Comparison of ENCODE assay signal across 9 mouse cellular contexts in the genomic region with DNA sequence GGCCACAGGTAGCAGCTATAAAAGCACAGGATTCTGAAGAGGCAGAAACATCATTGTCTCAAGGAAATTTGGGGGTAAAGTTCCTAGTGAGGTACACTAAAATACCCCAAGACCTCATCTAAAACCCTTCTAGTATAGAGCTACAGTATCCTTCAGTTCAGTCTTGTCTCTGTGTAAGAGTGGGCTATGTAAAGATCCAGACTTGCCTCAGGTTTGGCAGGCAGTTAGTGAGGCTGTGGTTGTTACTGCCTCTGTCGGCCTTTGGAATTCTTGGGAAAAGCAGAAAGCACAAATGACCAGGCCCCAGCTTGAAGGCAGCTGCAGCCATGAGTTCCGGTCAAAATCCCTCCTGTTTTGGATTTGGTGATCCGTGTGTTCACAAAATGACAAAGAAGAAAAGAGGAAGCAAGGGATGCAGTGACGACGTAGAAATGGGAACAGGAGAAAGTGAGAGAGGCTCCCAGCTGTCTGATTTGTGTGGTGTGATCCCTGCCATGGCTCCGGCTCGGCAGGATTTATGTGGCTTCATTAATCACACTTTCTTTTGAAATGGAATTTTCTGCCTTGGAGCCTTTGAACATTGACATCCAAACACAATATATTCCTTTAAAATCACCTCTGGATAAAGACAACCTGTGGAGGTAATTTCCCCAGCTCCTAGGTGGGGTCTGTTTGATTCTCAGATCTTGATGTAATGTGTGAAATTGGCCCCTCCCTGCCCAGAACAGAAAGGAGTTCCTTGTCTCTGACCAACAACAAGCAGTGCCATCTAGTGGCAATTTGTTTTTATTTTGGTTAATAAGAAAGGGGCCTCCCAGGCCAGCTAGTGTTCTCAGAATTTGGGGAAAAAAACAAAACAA.
DNase-seq lines count a peak whose midpoint lies in the region; ATAC-seq and TF ChIP-seq lines count a peak whose summit lies in the region.
"Had no signal": no experiment of that assay in that cellular context is flagged by ENCODE, and none has a peak within 500 bp of the region (broad histone marks: within the 10 kb centered on the region; RNA-seq: fewer than 3 reads in every experiment).

No protein-coding gene starts in this region.

- peak; percentile 18 to 31 for DNase-seq in left cerebral cortex, adult 18-20 months (ENCODE audit: low spot score in 2 of 2)
- no peak for DNase-seq in left cerebral cortex, adult 11 months (ENCODE audit: low spot score)
- DNase-seq in cerebellum, adult 11 months: peak; percentile 53
- peak; percentile 55 for DNase-seq in kidney, adult 2 months
- DNase-seq in lung, postnatal 0 days (ENCODE audit: low spot score): peak; percentile 87
- peak; percentile 35 for DNase-seq in stomach, postnatal 0 days (ENCODE audit: low spot score)
- DNase-seq in spleen, adult 12 weeks (ENCODE audit: low spot score): no peak

- no peaks in the 10 kb centered on the region for H3K27me3 ChIP-seq in forebrain, embryonic 15.5 days
- H3K27me3 ChIP-seq in kidney, adult 2 months (replicated peaks; ENCODE audit: control insufficient read depth, insufficient read depth, low read length): no peaks in the 10 kb centered on the region
- no peaks in the 10 kb centered on the region for H3K27me3 ChIP-seq in lung, postnatal 0 days (replicated peaks; ENCODE audit: insufficient read depth, low read length)
- H3K27me3 ChIP-seq in stomach, postnatal 0 days (ENCODE audit: control insufficient read depth, insufficient read depth, low read length): no peaks in the 10 kb centered on the region

- no peak for TF ChIP-seq EP300 in lung, postnatal 0 days (IDR thresholded peaks at IDR 0.05)
- no peak for TF ChIP-seq EP300 in stomach, postnatal 0 days (optimal IDR thresholded peaks at IDR 0.05)

- H3K4me1 ChIP-seq in forebrain, embryonic 15.5 days: peaks cover 29% of the 10 kb centered on the region
- no peaks in the 10 kb centered on the region for H3K4me1 ChIP-seq in kidney, adult 2 months (ENCODE audit: control insufficient read depth, insufficient read depth, low read length)
- H3K4me1 ChIP-seq in lung, postnatal 0 days (ENCODE audit: insufficient read depth, low read depth, low read length): no peaks in the 10 kb centered on the region
- no peaks in the 10 kb centered on the region for H3K4me1 ChIP-seq in stomach, postnatal 0 days (replicated peaks; ENCODE audit: control insufficient read depth, insufficient read depth)

- TF ChIP-seq CTCF in kidney, adult 2 months (conservative IDR thresholded peaks at IDR 0.05; ENCODE audit: insufficient read depth, insufficient read length, low read depth, low read length): peak; percentile 37
- TF ChIP-seq CTCF in lung, postnatal 0 days (IDR thresholded peaks at IDR 0.05): peak; percentile 69
- peak; percentile 79 for TF ChIP-seq CTCF in stomach, postnatal 0 days (IDR thresholded peaks at IDR 0.05; ENCODE audit: low read depth)

- H3K36me3 ChIP-seq in forebrain, embryonic 15.5 days: no peaks in the 10 kb centered on the region
- no peaks in the 10 kb centered on the region for H3K36me3 ChIP-seq in kidney, adult 2 months (ENCODE audit: control insufficient read depth, insufficient read depth, low read length)
- H3K36me3 ChIP-seq in lung, postnatal 0 days (ENCODE audit: insufficient read depth, low read length): no peaks in the 10 kb centered on the region
- H3K36me3 ChIP-seq in stomach, postnatal 0 days (ENCODE audit: control insufficient read depth, insufficient read depth, low read length): no peaks in the 10 kb centered on the region

- no peaks in the 10 kb centered on the region for H3K9me3 ChIP-seq in forebrain, embryonic 15.5 days
- no peaks in the 10 kb centered on the region for H3K9me3 ChIP-seq in lung, postnatal 0 days (ENCODE audit: low read length)
- H3K9me3 ChIP-seq in stomach, postnatal 0 days (ENCODE audit: control insufficient read depth, low read length): no peaks in the 10 kb centered on the region

- H3K9ac ChIP-seq in forebrain, embryonic 15.5 days (replicated peaks): 0 out of 2 replicates have a peak overlapping the region, but pooled peaks have one; percentile 5
- no peak overlapping the region for H3K9ac ChIP-seq in lung, postnatal 0 days (replicated peaks; ENCODE audit: low read depth)
- H3K9ac ChIP-seq in stomach, postnatal 0 days (ENCODE audit: low read length): no peak overlapping the region

- no peak for TF ChIP-seq POLR2A in kidney, adult 2 months (IDR thresholded peaks at IDR 0.05; ENCODE audit: low read depth, low read length)

- no peak overlapping the region for H3K4me3 ChIP-seq in forebrain, embryonic 15.5 days
- no peak overlapping the region for H3K4me3 ChIP-seq in kidney, adult 2 months (ENCODE audit: insufficient read depth, low read depth, low read length)
- no peak overlapping the region for H3K4me3 ChIP-seq in lung, postnatal 0 days (ENCODE audit: low read depth, low read length)
- H3K4me3 ChIP-seq in stomach, postnatal 0 days (ENCODE audit: low read depth, low read length): no peak overlapping the region

- ATAC-seq in forebrain, embryonic 15.5 days (replicated peaks): peak; percentile 84
- peak; percentile 49 for ATAC-seq in lung, postnatal 0 days
- no peak for ATAC-seq in stomach, postnatal 0 days (ENCODE audit: low FRiP score, low TSS enrichment)

- 19% methylated on average over 7 of the region's 7 CpGs for WGBS in forebrain, embryonic 15.5 days
- 34% methylated on average over 7 of the region's 7 CpGs for WGBS in kidney, adult 2 months
- 46% methylated on average over 7 of the region's 7 CpGs for WGBS in lung, postnatal 0 days
- 26% methylated on average over 7 of the region's 7 CpGs for WGBS in stomach, postnatal 0 days

- 0 out of 2 replicates have a peak overlapping the region, but pooled peaks have one; percentile 13 for H3K4me2 ChIP-seq in forebrain, embryonic 15.5 days (replicated peaks)
- H3K4me2 ChIP-seq in lung, postnatal 0 days (replicated peaks; ENCODE audit: low read depth, low read length): peak overlapping the region; percentile 35
- peak overlapping the region; percentile 12; the same call in 1 of the 2 replicates for H3K4me2 ChIP-seq in stomach, postnatal 0 days (replicated peaks; ENCODE audit: low read depth)

- peak overlapping the region; percentile 82 for H3K27ac ChIP-seq in forebrain, embryonic 15.5 days (replicated peaks)
- H3K27ac ChIP-seq in kidney, adult 2 months (ENCODE audit: insufficient read depth, low read depth, low read length): no peak overlapping the region
- H3K27ac ChIP-seq in lung, postnatal 0 days (ENCODE audit: low read length): no peak overlapping the region
- H3K27ac ChIP-seq in stomach, postnatal 0 days (replicated peaks): 0 out of 2 replicates have a peak overlapping the region, but pooled peaks have one; percentile 31
- H3K27ac ChIP-seq: macrophage had no signal

Comparison
In these comparisons a context has a peak if more than half of its experiments do, and no peak if none do; other contexts are left out.
1. DNase-seq: peak in left cerebral cortex, adult 18-20 months (2 of 2), cerebellum, adult 11 months (single experiment), kidney, adult 2 months (single experiment), lung, postnatal 0 days (single experiment) and stomach, postnatal 0 days (single experiment); none in left cerebral cortex, adult 11 months (single experiment) and spleen, adult 12 weeks (single experiment).
2. H3K27ac ChIP-seq: peak in forebrain, embryonic 15.5 days (single experiment) and stomach, postnatal 0 days (single experiment); none in kidney, adult 2 months (single experiment) and lung, postnatal 0 days (single experiment).
3. Peak in every context shown above with its lines, with median percentiles within 50 percentile points of each other: H3K4me2 ChIP-seq and CTCF ChIP-seq.